Mouse (Mus musculus): ENCODE measurements around the gene Tap2. TPM values are rescaled to one million over a fixed set of nuclear protein-coding genes. Genes with fewer than 3 reads are reported as not detected.

The Tap2 gene
- total and polyA plus RNA-seq, 3 experiments: 54.8 to 121 (median 110) TPM

- in situ Hi-C loops (cut with MboI; ENCODE audit: low pct_ligation_motif_present, low pct_unique_long_range_greater_than_20kb, low sequenced_read_pairs): no loop called here
- H3K4me3 ChIP-seq (replicated peaks in 1 of 3; ENCODE audit: low read depth in 2 of 3, low read length in 2 of 3, poor library complexity in 1 of 3): peak within 1 kb of the TSS in 2 of 3 experiments; percentile 56 to 59
- dilution Hi-C loops (cut with MboI; ENCODE audit: extremely low pct_ligation_motif_present, extremely low pct_unique_long_range_greater_than_20kb, low sequenced_read_pairs): no loop called here
- H3K9ac ChIP-seq (ENCODE audit: insufficient read depth, low read depth): peak within 1 kb of the TSS; percentile 22; the same call in 1 of the 2 replicates
- peak; percentile 95 for DNase-seq (ENCODE audit: extremely low read depth)
- no peaks in the 10 kb centered on the region for H3K79me2 ChIP-seq (replicated peaks; ENCODE audit: control insufficient read depth, extremely low read depth, insufficient read depth, poor library complexity, severe bottlenecking)
- no peak for TF ChIP-seq ZC3H11A (IDR thresholded peaks at IDR 0.05; ENCODE audit: low read depth, low read length)
- no peak for TF ChIP-seq MAX (IDR thresholded peaks at IDR 0.05; ENCODE audit: low read length)
- TF ChIP-seq SIN3A (IDR thresholded peaks at IDR 0.05; ENCODE audit: low read length): peak; percentile 57; the same call in 1 of the 2 replicates
- TF ChIP-seq MXI1 (IDR thresholded peaks at IDR 0.05; ENCODE audit: low read depth, low read length): no peak
- TF ChIP-seq GABPA (IDR thresholded peaks at IDR 0.05; ENCODE audit: insufficient replicate concordance, low read depth, low read length): no peak
- peak; percentile 39; the same call in 1 of the 2 replicates for TF ChIP-seq ETS1 (conservative IDR thresholded peaks at IDR 0.05; ENCODE audit: low read depth, low read length)
- no peak for TF ChIP-seq MYC (IDR thresholded peaks at IDR 0.05; ENCODE audit: low read depth, low read length)
- peak; percentile 98 for TF ChIP-seq CHD2 (IDR thresholded peaks at IDR 0.05; ENCODE audit: low read length)
- no peak for TF ChIP-seq MEF2A (IDR thresholded peaks at IDR 0.05; ENCODE audit: borderline replicate concordance, low read depth, low read length)
- TF ChIP-seq POLR2AphosphoS2 (IDR thresholded peaks at IDR 0.05; ENCODE audit: low read depth, low read length): no peak
- TF ChIP-seq IRF4 (IDR thresholded peaks at IDR 0.05; ENCODE audit: low read depth, low read length): 0 out of 2 replicates have a peak, but pooled peaks have one; percentile 9
- peak; percentile 93 for TF ChIP-seq ZNF384 (IDR thresholded peaks at IDR 0.05; ENCODE audit: low read depth, low read length)
- no peak for TF ChIP-seq CTCF (conservative IDR thresholded peaks at IDR 0.05 in 1 of 2, IDR thresholded peaks at IDR 0.05 in 1 of 2; ENCODE audit: low read depth in 2 of 2, low read length in 2 of 2)
- no peak for TF ChIP-seq CHD1 (IDR thresholded peaks at IDR 0.05; ENCODE audit: low read depth, low read length)
- TF ChIP-seq USF1 (IDR thresholded peaks at IDR 0.05; ENCODE audit: low read depth, low read length): no peak
- no peak for TF ChIP-seq NRF1 (IDR thresholded peaks at IDR 0.05; ENCODE audit: low read depth, low read length)
- peaks cover 10% of the 10 kb centered on the region for H3K9me3 ChIP-seq (replicated peaks; ENCODE audit: low read length)
- peaks cover 0 to 28% of the 10 kb centered on the region in 2 experiments for H3K36me3 ChIP-seq (replicated peaks in 1 of 2; ENCODE audit: control insufficient read depth in 1 of 2, insufficient read depth in 1 of 2, low read length in 1 of 2)
- peak within 1 kb of the TSS; percentile 77 for H3K4me2 ChIP-seq (ENCODE audit: insufficient read depth, low read depth, poor library complexity, severe bottlenecking)
- peaks cover 0 to 29% of the 10 kb centered on the region in 2 experiments; a peak in 3 of 4 replicates for H3K4me1 ChIP-seq (ENCODE audit: control insufficient read depth in 1 of 2, insufficient read depth in 2 of 2)
- no peak within 1 kb of the TSS for H3K27ac ChIP-seq (ENCODE audit: insufficient read depth, low read depth)
- H3K27me3 ChIP-seq (replicated peaks): no peaks in the 10 kb centered on the region
These were observed 35.4 kb downstream of the Tap2 start, which contains the start of gene H2-Ob for GRCm38 (mm10) chr17:34238706-34239105. Gene H2-Ob (plus strand): TSS chr17:34238903.

- Histone ChIP-seq H3K4me3 (replicated peaks in 1 of 3; ENCODE audit: low read depth in 2 of 3, low read length in 2 of 3, poor library complexity in 1 of 3) (peak overlapping the region in 2 of 3 experiments; percentile 49 to 51), H3K27ac (ENCODE audit: insufficient read depth, low read depth) (no peak overlapping the region)
- dilution Hi-C loops (cut with MboI; ENCODE audit: extremely low pct_ligation_motif_present, extremely low pct_unique_long_range_greater_than_20kb, low sequenced_read_pairs): no loop called here
These were observed 36.3 kb downstream of the Tap2 start for GRCm38 (mm10) chr17:34239601-34240041.

More at GRCm38 (mm10) chr17:34239601-34240041, 36.3 kb downstream of the Tap2 start:
- no peak for TF ChIP-seq GABPA (IDR thresholded peaks at IDR 0.05; ENCODE audit: insufficient replicate concordance, low read depth, low read length)
- TF ChIP-seq JUN (IDR thresholded peaks at IDR 0.05; ENCODE audit: insufficient read depth, low read depth, low read length): no peak
- no peak for TF ChIP-seq TBP (conservative IDR thresholded peaks at IDR 0.05; ENCODE audit: low read depth, low read length)
- no peak for TF ChIP-seq KAT2A (IDR thresholded peaks at IDR 0.05; ENCODE audit: insufficient replicate concordance, low read length)
- no peak for TF ChIP-seq USF2 (conservative IDR thresholded peaks at IDR 0.05; ENCODE audit: low read depth, low read length)
- TF ChIP-seq CHD2 (IDR thresholded peaks at IDR 0.05; ENCODE audit: low read length): no peak
- TF ChIP-seq MAZ (IDR thresholded peaks at IDR 0.05; ENCODE audit: low read depth, low read length): no peak
- TF ChIP-seq ZNF384 (IDR thresholded peaks at IDR 0.05; ENCODE audit: low read depth, low read length): no peak
- no peak for TF ChIP-seq HCFC1 (IDR thresholded peaks at IDR 0.05; ENCODE audit: low read depth, low read length)
- no peak for TF ChIP-seq BHLHE40 (IDR thresholded peaks at IDR 0.05; ENCODE audit: low read depth, low read length)
- no peak for TF ChIP-seq MAFK (IDR thresholded peaks at IDR 0.05; ENCODE audit: insufficient replicate concordance, low read length)
- peaks cover 10% of the 10 kb centered on the region for H3K9me3 ChIP-seq (replicated peaks; ENCODE audit: low read length)
- peak; percentile 67 for DNase-seq (ENCODE audit: extremely low read depth)
- H3K9ac ChIP-seq (ENCODE audit: insufficient read depth, low read depth): peak overlapping the region; percentile 22; the same call in 1 of the 2 replicates
- peaks cover 0 to 37% of the 10 kb centered on the region in 2 experiments for H3K36me3 ChIP-seq (replicated peaks in 1 of 2; ENCODE audit: control insufficient read depth in 1 of 2, insufficient read depth in 1 of 2, low read length in 1 of 2)
- H3K4me1 ChIP-seq (ENCODE audit: control insufficient read depth in 1 of 2, insufficient read depth in 2 of 2): peaks cover 0 to 23% of the 10 kb centered on the region in 2 experiments; a peak in 3 of 4 replicates
- peak overlapping the region; percentile 45 for H3K4me2 ChIP-seq (ENCODE audit: insufficient read depth, low read depth, poor library complexity, severe bottlenecking)
- H3K27me3 ChIP-seq (replicated peaks): no peaks in the 10 kb centered on the region
- in situ Hi-C loops (cut with MboI; ENCODE audit: low pct_ligation_motif_present, low pct_unique_long_range_greater_than_20kb, low sequenced_read_pairs): loop anchor here (10.0 kb wide), 1 partner anchor 315 kb away; no protein-coding TSS in a partner anchor
- H3K79me2 ChIP-seq (replicated peaks; ENCODE audit: control insufficient read depth, extremely low read depth, insufficient read depth, poor library complexity, severe bottlenecking): no peaks in the 10 kb centered on the region

All from CH12.LX (cell line).